Mouse (Mus musculus) forebrain, embryonic 12.5 days (tissue): ENCODE data around the gene Gpr183. TPM values are rescaled to one million over a fixed set of nuclear protein-coding genes. Genes with fewer than 3 reads are reported as not detected.

Source experiments
- ATAC-seq: fragments of 200-750 bp; cut with Nextera tagmentation; 2 replicates; pipeline ENCODE4 v1.8.0; 2017; ENCODE audit warnings: moderate TSS enrichment; ENCODE audit not compliant: low FRiP score
- H3K27ac ChIP-seq: fragments of 300-500 bp; sonication (generic); 2 replicates; pipeline ENCODE4 v1.5.1; 2016; ENCODE audit warnings: mild to moderate bottlenecking
- H3K27me3 ChIP-seq: fragments of 300-500 bp; sonication (generic); 2 replicates; pipeline ENCODE4 v1.6.1; 2016; ENCODE audit warnings: mild to moderate bottlenecking
- H3K36me3 ChIP-seq: fragments of 300-500 bp; sonication (generic); replicated peaks from 2 replicates; pipeline ENCODE4 v1.6.1; 2016; ENCODE audit warnings: mild to moderate bottlenecking
- H3K4me1 ChIP-seq: fragments of 300-500 bp; sonication (generic); 2 replicates; pipeline ENCODE4 v1.6.1; 2016
- H3K4me2 ChIP-seq: fragments of 300-500 bp; sonication (generic); 2 replicates; pipeline ENCODE4 v1.6.1; 2016; ENCODE audit warnings: mild to moderate bottlenecking, moderate library complexity
- H3K4me3 ChIP-seq: fragments of 300-500 bp; sonication (generic); replicated peaks from 2 replicates; pipeline ENCODE4 v1.5.1; 2016; ENCODE audit warnings: mild to moderate bottlenecking
- H3K9ac ChIP-seq: fragments of 300-500 bp; sonication (generic); 2 replicates; pipeline ENCODE4 v1.6.1; 2016; ENCODE audit warnings: mild to moderate bottlenecking
- H3K9me3 ChIP-seq: fragments of 300-500 bp; sonication (generic); 2 replicates; pipeline ENCODE4 v1.6.1; 2016
- WGBS: fragments of 180-500 bp; shearing (Covaris S2); methylation state at CpG from one replicate; pipeline ENCODE4 v1.1.7; 2016; 5-methylcytosine and 5-hydroxymethylcytosine counted together
- polyA plus RNA-seq: library from polyadenylated mRNA; unstranded; fragments of >200 nt; fragmentation: Nextera tagmentation; extraction: Ambion mirVana; gene quantifications from 2 replicates; pipeline ENCODE4 v1.2.1, GENCODE M21; 2016

Gene Gpr183
- polyA plus RNA-seq, 1 experiment from 2014 or later: 1.8 TPM

DNA sequence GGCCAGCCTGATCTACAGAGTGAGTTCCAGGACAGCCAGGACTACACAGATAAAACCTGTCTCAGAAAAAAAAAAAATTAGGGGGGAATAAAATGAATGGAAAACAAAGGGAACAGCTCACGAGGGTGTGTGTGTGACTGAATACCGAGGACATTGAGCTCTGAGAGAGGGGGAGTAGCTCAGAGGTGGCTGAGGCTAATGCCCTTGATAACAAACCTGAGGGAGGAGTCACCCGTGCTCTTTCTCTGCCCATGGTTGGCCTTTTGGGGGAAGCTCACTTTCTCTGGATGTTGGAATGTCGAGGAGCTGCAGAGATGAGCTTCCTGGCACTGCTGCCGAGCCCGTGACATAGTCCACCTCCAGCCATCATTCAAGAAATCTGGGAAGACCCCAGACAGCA is 4.0 kb downstream of the Gpr183 start:
- ATAC-seq: no peak
- no peaks in the 10 kb centered on the region for H3K4me1 ChIP-seq
- H3K36me3 ChIP-seq: no peaks in the 10 kb centered on the region
- H3K27me3 ChIP-seq: no peaks in the 10 kb centered on the region
- H3K9me3 ChIP-seq: no peaks in the 10 kb centered on the region
- H3K9ac ChIP-seq: no peak overlapping the region
- 80% methylated on average over 6 of the region's 6 CpGs for WGBS
- no peak overlapping the region for H3K4me2 ChIP-seq
- H3K27ac ChIP-seq: no peak overlapping the region
- no peak overlapping the region for H3K4me3 ChIP-seq

DNA sequence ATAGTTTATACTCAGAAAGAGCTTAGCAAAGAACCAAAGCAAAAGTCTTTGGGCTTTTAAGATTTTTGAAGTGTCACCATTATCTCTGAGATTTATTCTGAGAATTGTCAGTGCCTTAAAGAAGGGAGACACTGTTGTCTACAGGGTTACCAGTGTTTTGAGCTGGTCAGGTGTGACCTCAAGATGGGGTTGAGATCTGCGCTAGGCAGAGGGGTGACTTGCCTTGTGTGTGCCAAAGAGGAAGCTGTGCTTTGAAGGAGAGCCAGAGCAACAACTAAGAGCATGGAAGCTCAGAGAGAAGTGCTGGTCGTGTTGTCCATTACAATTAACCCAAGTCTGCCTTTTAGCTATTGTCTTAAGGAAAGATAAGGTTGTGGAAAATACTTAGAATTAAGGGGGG is 4.5 kb downstream of the Gpr183 start:
- 73% methylated on average over 2 of the region's 2 CpGs for WGBS
- Histone ChIP-seq H3K9me3 (no peaks in the 10 kb centered on the region), H3K9ac (no peak overlapping the region), H3K27me3 (no peaks in the 10 kb centered on the region), H3K4me3 (no peak overlapping the region), H3K36me3 (no peaks in the 10 kb centered on the region), H3K4me2 (no peak overlapping the region), H3K27ac (no peak overlapping the region), H3K4me1 (no peaks in the 10 kb centered on the region)
- ATAC-seq: no peak

DNA sequence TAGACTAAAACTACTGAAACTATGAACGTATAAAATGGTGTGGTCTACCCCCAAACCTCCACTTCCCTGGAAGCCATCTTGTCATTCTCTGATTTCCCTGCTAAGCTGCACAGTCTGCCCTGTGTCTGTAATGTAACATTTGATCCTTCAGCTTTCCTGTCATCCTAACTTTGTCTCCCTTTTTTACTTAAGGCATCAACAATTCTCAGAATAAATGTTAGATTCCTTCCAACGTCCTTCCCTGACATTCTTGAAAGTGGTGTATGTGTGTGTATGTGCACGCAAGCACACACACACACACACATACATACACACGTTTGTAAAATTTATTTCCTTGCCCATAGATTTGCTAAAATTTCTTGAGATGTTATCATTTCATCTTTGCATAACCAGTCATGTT is 5.0 kb downstream of the Gpr183 start:
- Histone ChIP-seq H3K36me3 (no peaks in the 10 kb centered on the region), H3K9ac (no peak overlapping the region), H3K9me3 (no peaks in the 10 kb centered on the region), H3K4me3 (no peak overlapping the region), H3K4me1 (no peaks in the 10 kb centered on the region), H3K27me3 (no peaks in the 10 kb centered on the region), H3K27ac (no peak overlapping the region), H3K4me2 (no peak overlapping the region)
- ATAC-seq: no peak
- 87% methylated on average over 4 of the region's 4 CpGs for WGBS

DNA sequence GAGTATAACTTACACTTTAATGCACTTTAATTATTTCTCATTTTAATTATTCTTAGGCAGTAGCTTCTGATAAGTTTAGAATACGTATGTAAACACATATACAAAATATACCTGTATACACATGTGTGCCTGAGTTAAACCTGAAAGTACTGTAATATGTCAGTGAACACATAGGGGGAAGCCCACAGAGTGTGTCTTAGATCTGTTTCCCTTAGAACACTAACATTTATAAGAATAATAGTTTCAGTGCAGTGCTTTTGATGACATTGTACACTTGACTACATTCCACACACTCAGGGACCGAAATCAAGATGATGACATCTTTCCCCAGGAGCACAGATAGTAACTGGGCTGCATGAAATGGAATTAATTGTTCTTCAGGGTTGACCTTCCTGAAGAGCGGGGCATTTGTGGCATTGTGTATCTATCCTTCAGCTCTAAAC is 5.4 kb downstream of the Gpr183 start:
- no peak for ATAC-seq
- Histone ChIP-seq H3K36me3 (no peaks in the 10 kb centered on the region; the same call in 1 of the 2 replicates), H3K9ac (no peak overlapping the region), H3K9me3 (no peaks in the 10 kb centered on the region), H3K27me3 (no peaks in the 10 kb centered on the region), H3K4me1 (no peaks in the 10 kb centered on the region), H3K4me2 (no peak overlapping the region), H3K27ac (no peak overlapping the region), H3K4me3 (no peak overlapping the region)
- 98% methylated on average over 3 of the region's 3 CpGs for WGBS

DNA sequence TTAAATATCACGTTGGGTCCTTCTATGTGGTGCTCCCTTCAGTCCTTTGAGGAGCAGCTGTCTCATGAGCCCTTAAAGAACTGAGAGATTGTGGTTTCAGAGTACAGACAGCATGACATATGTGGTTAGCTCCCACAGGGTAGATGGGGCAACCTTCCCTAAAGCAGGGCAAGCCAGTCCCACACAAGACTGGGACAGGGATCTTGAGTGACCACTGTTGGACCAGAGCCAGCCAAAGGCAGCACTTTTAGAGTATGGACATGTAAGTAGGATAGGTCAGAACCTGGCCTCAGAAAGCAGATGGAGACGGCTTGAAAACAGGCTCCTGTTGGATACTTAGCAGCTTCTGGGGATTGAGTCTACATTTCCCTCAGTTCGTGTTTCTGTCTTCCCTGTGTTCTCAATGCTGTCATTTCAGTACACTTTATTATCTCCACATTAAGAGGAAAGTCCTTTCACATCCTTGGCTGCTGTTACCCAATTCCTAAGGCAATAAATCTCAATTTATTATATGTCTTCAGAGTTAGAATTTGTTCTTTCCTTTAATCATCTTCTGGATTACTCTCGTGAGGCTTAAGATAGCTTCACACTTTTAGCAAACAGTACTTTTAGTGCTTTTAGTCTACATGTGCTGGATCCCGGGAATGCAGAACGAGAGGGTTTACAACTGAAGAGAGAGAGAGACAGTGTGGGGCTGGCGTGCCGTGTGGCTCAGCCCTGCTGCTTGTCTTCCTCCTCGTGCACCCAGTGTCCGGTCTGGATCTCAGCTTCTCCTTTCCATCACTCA is 6.1 kb downstream of the Gpr183 start:
- Histone ChIP-seq H3K9me3 (no peaks in the 10 kb centered on the region), H3K27me3 (no peaks in the 10 kb centered on the region), H3K4me3 (no peak overlapping the region), H3K36me3 (no peaks in the 10 kb centered on the region; the same call in 1 of the 2 replicates), H3K27ac (no peak overlapping the region), H3K9ac (no peak overlapping the region), H3K4me1 (no peaks in the 10 kb centered on the region), H3K4me2 (no peak overlapping the region)
- ATAC-seq: no peak
- 91% methylated on average over 10 of the region's 10 CpGs for WGBS

DNA sequence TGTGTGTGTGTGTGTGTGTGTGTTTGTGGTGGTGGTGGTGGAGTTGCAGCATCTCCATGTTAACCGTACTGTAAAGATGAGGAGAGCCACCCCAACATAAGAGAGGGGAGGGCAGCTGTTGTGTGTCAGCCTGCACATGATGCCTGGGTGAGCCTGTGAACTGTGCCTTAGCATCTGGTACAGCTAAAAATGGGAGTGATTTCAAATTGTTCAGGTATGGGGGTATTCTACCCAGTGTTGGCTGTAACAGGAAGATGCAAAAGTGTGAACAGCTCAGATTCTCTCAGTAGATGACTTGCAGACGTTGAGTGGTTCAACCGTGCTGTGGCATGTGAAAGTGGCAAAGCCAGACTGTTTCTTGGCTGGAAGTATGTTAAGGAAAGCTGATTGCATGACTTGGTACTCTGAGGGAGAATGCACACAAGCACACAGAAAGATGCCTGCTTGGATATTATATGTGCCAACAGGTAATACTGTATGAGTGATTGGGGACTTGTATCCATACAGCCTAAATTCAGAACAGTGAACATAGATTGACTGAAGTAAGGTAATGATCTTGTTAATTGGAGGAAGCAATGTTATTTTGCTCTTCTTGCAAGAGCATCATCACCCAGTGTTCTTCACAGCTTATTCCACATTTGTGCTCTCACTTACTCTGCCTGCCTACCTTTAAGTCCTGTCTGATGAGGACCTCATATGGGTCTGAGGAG is 6.8 kb downstream of the Gpr183 start:
- Histone ChIP-seq H3K4me1 (no peaks in the 10 kb centered on the region), H3K27me3 (no peaks in the 10 kb centered on the region), H3K4me3 (no peak overlapping the region), H3K4me2 (no peak overlapping the region), H3K9ac (no peak overlapping the region), H3K36me3 (no peaks in the 10 kb centered on the region; the same call in 1 of the 2 replicates), H3K27ac (no peak overlapping the region), H3K9me3 (no peaks in the 10 kb centered on the region)
- no peak for ATAC-seq
- WGBS: 93% methylated on average over 3 of the region's 3 CpGs

DNA sequence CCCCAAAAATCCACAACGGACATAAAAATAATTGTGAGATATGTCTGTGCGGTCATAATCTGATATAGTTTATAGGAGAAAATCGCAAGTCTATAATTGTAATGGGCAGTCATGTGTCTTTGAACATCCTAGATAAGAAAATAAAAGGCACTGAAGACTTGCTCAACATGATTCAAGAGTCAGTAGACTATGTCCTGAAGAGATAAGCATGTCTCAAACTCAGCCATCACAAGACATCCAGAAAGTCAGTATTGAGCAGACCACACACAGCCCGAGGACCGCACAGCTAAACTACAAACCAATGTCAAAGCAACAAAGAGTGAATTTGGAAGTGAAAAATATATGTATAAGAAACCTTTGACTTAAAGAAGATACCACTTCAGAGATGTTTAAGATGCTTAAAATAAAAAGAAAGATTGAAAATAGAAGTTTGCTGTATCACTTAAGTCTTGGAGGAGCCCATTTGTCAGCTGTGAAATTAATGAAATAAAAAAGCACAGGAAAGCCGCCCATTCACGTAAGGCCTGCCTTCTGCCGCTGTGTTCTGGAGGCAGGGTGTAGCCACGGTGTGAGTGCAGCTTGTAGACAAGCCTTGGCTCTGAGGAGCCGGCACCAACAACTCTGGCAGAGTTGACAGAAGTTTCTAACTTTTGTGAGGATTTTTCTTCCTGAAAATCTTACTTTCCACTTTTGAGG is 7.7 kb downstream of the Gpr183 start:
- no peak for ATAC-seq
- no peaks in the 10 kb centered on the region; the same call in 1 of the 2 replicates for H3K36me3 ChIP-seq
- no peaks in the 10 kb centered on the region for H3K4me1 ChIP-seq
- H3K27ac ChIP-seq: no peak overlapping the region
- 96% methylated on average over 10 of the region's 10 CpGs for WGBS
- no peak overlapping the region for H3K9ac ChIP-seq
- no peaks in the 10 kb centered on the region for H3K9me3 ChIP-seq
- H3K27me3 ChIP-seq: no peaks in the 10 kb centered on the region
- H3K4me3 ChIP-seq: no peak overlapping the region
- H3K4me2 ChIP-seq: no peak overlapping the region

DNA sequence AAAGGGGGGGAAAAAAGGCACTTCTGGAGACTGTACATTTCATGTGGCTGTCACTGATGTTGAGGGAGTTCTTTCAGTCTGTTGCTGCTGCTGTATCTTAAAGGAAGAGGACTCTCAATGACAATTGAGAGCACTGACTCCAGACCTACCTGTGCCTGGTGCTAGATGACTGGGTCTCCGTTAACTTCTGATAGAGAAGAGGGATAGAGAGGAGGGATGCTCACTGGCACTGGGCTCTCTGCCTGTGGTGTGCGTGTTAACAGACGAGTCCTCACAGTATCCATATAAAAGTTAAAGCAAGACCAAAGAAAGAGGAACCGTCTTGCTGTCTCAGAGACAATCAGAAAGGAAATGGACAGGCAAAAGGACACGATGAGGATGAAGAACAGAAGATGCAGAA is 8.7 kb downstream of the Gpr183 start:
- no peak for ATAC-seq
- Histone ChIP-seq H3K27ac (no peak overlapping the region), H3K4me2 (no peak overlapping the region), H3K4me3 (no peak overlapping the region), H3K4me1 (no peaks in the 10 kb centered on the region), H3K9ac (no peak overlapping the region), H3K27me3 (no peaks in the 10 kb centered on the region), H3K36me3 (no peaks in the 10 kb centered on the region; the same call in 1 of the 2 replicates), H3K9me3 (no peaks in the 10 kb centered on the region)
- 89% methylated on average over 5 of the region's 5 CpGs for WGBS

DNA sequence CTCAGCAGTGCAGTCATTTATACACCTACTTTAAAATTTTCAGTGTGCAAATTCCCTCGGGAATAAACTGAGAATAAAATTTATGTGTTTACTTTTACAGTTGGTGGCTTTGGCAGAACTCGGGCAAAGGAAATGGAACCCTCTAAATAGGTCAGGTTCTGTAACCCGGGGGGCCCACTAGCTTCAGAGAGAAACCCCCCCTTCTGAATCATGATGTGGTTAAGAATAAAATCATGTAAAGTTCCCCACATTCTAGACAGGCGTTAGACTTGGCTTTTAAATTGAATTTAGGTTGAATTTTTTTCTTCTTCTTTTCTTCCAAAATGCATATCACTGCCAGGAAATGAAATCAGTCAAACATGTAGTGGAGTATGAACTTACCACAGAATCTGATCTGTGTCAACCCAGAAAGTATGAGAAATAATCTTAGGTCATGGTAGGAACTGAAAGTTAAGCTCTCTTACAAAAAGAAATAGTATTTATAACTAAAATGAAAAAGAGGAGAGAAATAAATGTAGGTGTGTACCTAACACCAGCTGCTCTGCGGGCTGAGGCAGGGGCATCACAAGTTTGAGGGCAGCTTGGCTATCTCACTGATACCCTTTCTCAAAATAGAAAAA is 9.7 kb downstream of the Gpr183 start:
- no peak for ATAC-seq
- 91% methylated on average over 5 of the region's 5 CpGs for WGBS
- no peak overlapping the region for H3K4me2 ChIP-seq

DNA sequence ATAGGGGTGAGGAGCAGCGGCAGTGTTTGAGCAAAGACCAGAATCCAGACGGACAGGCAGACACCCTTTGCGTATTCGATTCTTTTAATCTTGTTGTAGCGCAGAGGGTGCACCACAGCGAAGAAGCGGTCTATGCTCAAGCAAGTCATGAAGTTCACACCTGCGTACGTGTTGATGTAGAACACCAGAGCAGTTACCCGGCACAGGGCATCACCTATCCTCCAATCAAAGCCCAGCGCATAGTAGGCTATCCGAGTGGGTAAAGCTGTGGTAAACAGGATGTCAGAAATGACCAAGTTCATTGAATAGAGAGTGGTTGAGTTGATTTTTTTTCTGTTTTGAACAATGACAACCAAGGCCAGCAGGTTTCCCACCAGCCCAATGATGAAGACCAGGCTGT is 10.4 kb downstream of the Gpr183 start:
- H3K27me3 ChIP-seq: no peaks in the 10 kb centered on the region
- ATAC-seq: no peak
- H3K4me3 ChIP-seq: no peak overlapping the region
- H3K9ac ChIP-seq: no peak overlapping the region
- 96% methylated on average over 12 of the region's 12 CpGs for WGBS
- H3K9me3 ChIP-seq: no peaks in the 10 kb centered on the region
- no peak overlapping the region for H3K27ac ChIP-seq
- no peaks in the 10 kb centered on the region; the same call in 1 of the 2 replicates for H3K36me3 ChIP-seq
- no peaks in the 10 kb centered on the region for H3K4me1 ChIP-seq
- no peak overlapping the region for H3K4me2 ChIP-seq

More for the DNA sequence above, 9.7 kb downstream of the Gpr183 start:
- no peaks in the 10 kb centered on the region; the same call in 1 of the 2 replicates for H3K36me3 ChIP-seq
- no peak overlapping the region for H3K27ac ChIP-seq
- H3K9me3 ChIP-seq: no peaks in the 10 kb centered on the region
- H3K27me3 ChIP-seq: no peaks in the 10 kb centered on the region
- H3K9ac ChIP-seq: no peak overlapping the region
- H3K4me3 ChIP-seq: no peak overlapping the region
- H3K4me1 ChIP-seq: no peaks in the 10 kb centered on the region

DNA sequence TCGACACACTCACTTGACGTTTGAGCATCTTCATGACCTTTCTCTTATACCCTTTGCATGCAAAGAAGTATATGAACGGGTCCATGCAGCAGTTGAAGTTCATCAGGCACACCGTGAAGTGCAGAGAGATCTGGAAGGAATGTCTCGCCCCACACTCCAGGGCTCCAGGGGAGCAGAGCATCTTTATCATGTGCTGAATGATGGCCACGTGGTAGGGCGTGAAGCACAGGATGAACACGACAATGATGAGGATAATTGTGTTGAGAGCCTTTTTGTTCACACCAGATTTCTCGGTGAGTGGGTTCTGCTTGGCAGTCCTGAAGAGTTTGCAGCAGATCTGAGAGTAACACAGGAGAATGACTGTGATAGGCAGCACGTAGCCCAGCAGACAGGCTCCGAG is 10.9 kb downstream of the Gpr183 start:
- Histone ChIP-seq H3K27ac (no peak overlapping the region), H3K36me3 (no peaks in the 10 kb centered on the region; the same call in 1 of the 2 replicates), H3K4me2 (no peak overlapping the region), H3K4me1 (no peaks in the 10 kb centered on the region), H3K9me3 (no peaks in the 10 kb centered on the region), H3K4me3 (no peak overlapping the region), H3K27me3 (no peaks in the 10 kb centered on the region), H3K9ac (no peak overlapping the region)
- WGBS: 94% methylated on average over 11 of the region's 11 CpGs
- no peak for ATAC-seq

DNA sequence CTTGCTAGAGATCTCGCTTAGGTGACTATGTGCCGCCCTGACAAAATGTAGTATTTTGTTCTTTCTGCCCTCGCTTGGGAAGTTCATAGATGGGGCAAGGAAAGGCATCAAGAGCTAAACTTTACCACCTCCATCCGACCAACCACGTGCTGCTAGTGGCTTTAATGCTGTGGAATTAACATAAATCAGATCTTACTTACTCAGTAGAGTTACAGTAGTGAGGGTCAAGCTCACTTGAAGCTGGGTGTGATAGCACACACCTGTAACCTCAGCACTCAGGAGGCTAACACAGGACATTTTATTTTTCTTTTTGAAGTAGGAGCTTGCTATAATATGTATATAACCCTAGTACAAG is 13.0 kb downstream of the Gpr183 start:
- WGBS: 95% methylated on average over 5 of the region's 5 CpGs
- no peak overlapping the region for H3K4me3 ChIP-seq
- no peaks in the 10 kb centered on the region for H3K4me1 ChIP-seq
- no peak overlapping the region for H3K4me2 ChIP-seq
- no peaks in the 10 kb centered on the region; the same call in 1 of the 2 replicates for H3K36me3 ChIP-seq
- no peak overlapping the region for H3K9ac ChIP-seq
- no peak for ATAC-seq
- no peak overlapping the region for H3K27ac ChIP-seq
- no peaks in the 10 kb centered on the region for H3K9me3 ChIP-seq
- H3K27me3 ChIP-seq: no peaks in the 10 kb centered on the region
